Mouse (Mus musculus) ovary, adult 2 months (tissue): ENCODE results near the gene Frmd4b. TPM values are rescaled to one million over a fixed set of nuclear protein-coding genes. Genes with fewer than 3 reads are reported as not detected.

Experiments
- polyA plus RNA-seq: library from polyadenylated mRNA; depleted of rRNA; stranded (reverse); fragments of >200 nt; gene quantifications from 2 replicates; pipeline ENCODE4 v1.2.3, GENCODE M21; 2012; rRNA removed

Gene Frmd4b
- 11.7 and 12.2 TPM in 2 replicates for polyA plus RNA-seq

DNA sequence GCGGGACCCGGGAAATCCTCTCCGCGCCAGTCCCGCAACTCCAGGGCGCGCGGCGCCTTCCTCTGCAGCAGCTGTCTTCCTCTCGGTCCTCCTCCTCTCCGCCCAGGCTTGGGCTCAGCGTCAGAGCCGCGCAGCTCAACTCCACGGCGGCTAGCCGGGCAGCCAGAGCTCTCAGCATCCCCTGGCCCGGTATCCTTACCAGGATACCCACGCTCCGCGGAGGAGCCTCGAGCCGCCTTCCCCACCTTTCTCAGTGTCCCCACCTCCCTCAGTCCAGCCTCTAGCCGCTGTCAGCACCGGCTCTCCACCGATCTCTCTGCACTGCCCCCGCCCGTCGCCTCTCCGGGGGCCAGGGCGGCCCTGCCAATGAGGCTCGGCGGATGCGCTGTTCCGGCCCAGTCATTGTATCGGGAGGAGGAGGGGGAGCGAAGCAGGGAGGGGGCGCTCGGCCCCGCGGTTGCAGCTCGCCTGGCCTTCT is at the start of gene Frmd4b:
Gene Frmd4b (minus strand): TSS at position 276 of the 478 bp plus-strand sequence.

GRCm38 (mm10) chr6:97252711-97253221 is 364.6 kb downstream of the Frmd4b start, which contains the start of gene Lmod3:
Lmod3 (minus strand) TSS chr6:97252759.

Other genes with a start within 250 kb of the Frmd4b start
- gene Mitf, start 189.5 kb upstream of the Frmd4b start, polyA plus RNA-seq, result 8.8 and 11.7 TPM in 2 replicates